ENCODE assay signal across 14 mouse cellular contexts in genomic region chr15:90827816-90828215, GRCm38 (mm10).
DNase-seq lines count a peak whose midpoint lies in the region; ATAC-seq lines count a peak whose summit lies in the region.
"Had no signal": no experiment of that assay in that cellular context is flagged by ENCODE, and none has a peak within 500 bp of the region (broad histone marks: within the 10 kb centered on the region; RNA-seq: fewer than 3 reads in every experiment).

No protein-coding gene starts in this region.

- no peak overlapping the region for H3K9ac ChIP-seq in midbrain, embryonic 14.5 days (replicated peaks; ENCODE audit: low read length)
- H3K9ac ChIP-seq in midbrain, embryonic 16.5 days (ENCODE audit: low read depth, low read length): no peak overlapping the region
- no peak overlapping the region for H3K9ac ChIP-seq in forebrain, embryonic 14.5 days (ENCODE audit: low read length)
- no peak overlapping the region for H3K9ac ChIP-seq in kidney, embryonic 16.5 days (replicated peaks; ENCODE audit: low read length)
- H3K9ac ChIP-seq: limb, embryonic 15.5 days; lung, embryonic 14.5 days had no signal

- no peak overlapping the region for H3K27ac ChIP-seq in midbrain, embryonic 14.5 days (replicated peaks; ENCODE audit: low read depth, low read length)
- no peak overlapping the region for H3K27ac ChIP-seq in midbrain, embryonic 16.5 days (ENCODE audit: low read length)
- no peak overlapping the region for H3K27ac ChIP-seq in forebrain, embryonic 14.5 days (ENCODE audit: low read depth, low read length)
- H3K27ac ChIP-seq in kidney, embryonic 16.5 days (ENCODE audit: low read length): no peak overlapping the region
- H3K27ac ChIP-seq: left cerebral cortex, adult 2 months; limb, embryonic 15.5 days had no signal

- no peak overlapping the region for H3K4me2 ChIP-seq in midbrain, embryonic 14.5 days (ENCODE audit: low read length)
- no peak overlapping the region for H3K4me2 ChIP-seq in midbrain, embryonic 16.5 days (ENCODE audit: low read length)
- H3K4me2 ChIP-seq in forebrain, embryonic 14.5 days (ENCODE audit: low read length): no peak overlapping the region
- no peak overlapping the region for H3K4me2 ChIP-seq in kidney, embryonic 16.5 days (replicated peaks; ENCODE audit: low read depth, low read length)
- H3K4me2 ChIP-seq: limb, embryonic 15.5 days; lung, embryonic 14.5 days; midbrain, embryonic 11.5 days had no signal

- peaks cover 6% of the 10 kb centered on the region; the same call in 1 of the 2 replicates for H3K9me3 ChIP-seq in midbrain, embryonic 14.5 days (ENCODE audit: control insufficient read depth, low read length)
- H3K9me3 ChIP-seq in midbrain, embryonic 16.5 days (replicated peaks; ENCODE audit: control insufficient read depth, low read length, poor library complexity, severe bottlenecking): no peaks in the 10 kb centered on the region
- H3K9me3 ChIP-seq in forebrain, embryonic 14.5 days (replicated peaks; ENCODE audit: control insufficient read depth, low read length): no peaks in the 10 kb centered on the region; the same call in 1 of the 2 replicates
- H3K9me3 ChIP-seq in kidney, embryonic 16.5 days (ENCODE audit: low read length): peaks cover 9% of the 10 kb centered on the region
- H3K9me3 ChIP-seq: limb, embryonic 15.5 days had no signal

- no peak for ATAC-seq in midbrain, embryonic 14.5 days (ENCODE audit: low FRiP score, low TSS enrichment)
- ATAC-seq in midbrain, embryonic 16.5 days: no peak
- peak; percentile 82 for ATAC-seq in forebrain, embryonic 14.5 days
- ATAC-seq in kidney, embryonic 16.5 days (ENCODE audit: low FRiP score, low TSS enrichment): peak; percentile 92

- no peaks in the 10 kb centered on the region for H3K36me3 ChIP-seq in midbrain, embryonic 14.5 days (ENCODE audit: control insufficient read depth, insufficient read depth, low read length)
- H3K36me3 ChIP-seq in midbrain, embryonic 16.5 days (ENCODE audit: control insufficient read depth, insufficient read depth, low read length): no peaks in the 10 kb centered on the region
- no peaks in the 10 kb centered on the region for H3K36me3 ChIP-seq in forebrain, embryonic 14.5 days (ENCODE audit: control insufficient read depth, insufficient read depth, low read length)
- no peaks in the 10 kb centered on the region for H3K36me3 ChIP-seq in kidney, embryonic 16.5 days (ENCODE audit: insufficient read depth, low read length)
- H3K36me3 ChIP-seq: limb, embryonic 15.5 days had no signal

- H3K4me3 ChIP-seq in midbrain, embryonic 14.5 days (replicated peaks; ENCODE audit: low read depth, low read length): no peak overlapping the region
- H3K4me3 ChIP-seq in midbrain, embryonic 16.5 days (ENCODE audit: low read depth, low read length): no peak overlapping the region
- no peak overlapping the region for H3K4me3 ChIP-seq in forebrain, embryonic 14.5 days (ENCODE audit: low read depth, low read length)
- no peak overlapping the region for H3K4me3 ChIP-seq in kidney, embryonic 16.5 days (ENCODE audit: low read length)
- H3K4me3 ChIP-seq: erythroblast, embryonic 14.5 days; left cerebral cortex, adult 2 months; limb, embryonic 15.5 days had no signal

- no peaks in the 10 kb centered on the region for H3K27me3 ChIP-seq in midbrain, embryonic 14.5 days (ENCODE audit: control insufficient read depth, insufficient read depth, low read length)
- no peaks in the 10 kb centered on the region for H3K27me3 ChIP-seq in midbrain, embryonic 16.5 days (ENCODE audit: control insufficient read depth, insufficient read depth, low read depth, low read length)
- no peaks in the 10 kb centered on the region for H3K27me3 ChIP-seq in forebrain, embryonic 14.5 days (replicated peaks; ENCODE audit: control insufficient read depth, insufficient read depth, low read length)
- peaks cover 3% of the 10 kb centered on the region; the same call in 1 of the 2 replicates for H3K27me3 ChIP-seq in kidney, embryonic 16.5 days (ENCODE audit: insufficient read depth, low read length)
- H3K27me3 ChIP-seq: limb, embryonic 15.5 days had no signal

- peak; percentile 30 for DNase-seq in midbrain, embryonic 14.5 days
- DNase-seq in forebrain, embryonic 14.5 days (ENCODE audit: low spot score): peak; percentile 89
- no peak for DNase-seq in c-Kit-positive CD71-positive TER-119-positive erythroid progenitor cells, embryonic 14.5 days (ENCODE audit: low spot score)
- DNase-seq in right cerebral cortex, postnatal 14 days: no peak
- DNase-seq in lung, postnatal 4 days: no peak
- DNase-seq: adrenal gland, adult 8-10 months; cerebellum, postnatal 25 days; lung, embryonic 14.5 days had no signal

- H3K4me1 ChIP-seq in midbrain, embryonic 14.5 days (ENCODE audit: control insufficient read depth, insufficient read depth, low read length): no peaks in the 10 kb centered on the region
- no peaks in the 10 kb centered on the region for H3K4me1 ChIP-seq in midbrain, embryonic 16.5 days (ENCODE audit: control insufficient read depth, insufficient read depth, low read length)
- no peaks in the 10 kb centered on the region for H3K4me1 ChIP-seq in forebrain, embryonic 14.5 days (ENCODE audit: control insufficient read depth, insufficient read depth, low read length)
- peaks cover 9% of the 10 kb centered on the region; the same call in 1 of the 2 replicates for H3K4me1 ChIP-seq in kidney, embryonic 16.5 days (ENCODE audit: insufficient read depth, low read length)
- H3K4me1 ChIP-seq: limb, embryonic 15.5 days had no signal

- WGBS in midbrain, embryonic 14.5 days: 8% methylated on average over 4 of the region's 4 CpGs
- 11% methylated on average over 4 of the region's 4 CpGs for WGBS in midbrain, embryonic 16.5 days
- WGBS in forebrain, embryonic 14.5 days: 3% methylated on average over 4 of the region's 4 CpGs
- WGBS in kidney, embryonic 16.5 days: 8% methylated on average over 4 of the region's 4 CpGs

Comparison
In these comparisons a context has a peak if more than half of its experiments do, and no peak if none do; other contexts are left out.
1. ATAC-seq: peak in forebrain, embryonic 14.5 days (single experiment) and kidney, embryonic 16.5 days (single experiment); none in midbrain, embryonic 14.5 days (single experiment) and midbrain, embryonic 16.5 days (single experiment).
2. DNase-seq: peak in midbrain, embryonic 14.5 days (single experiment) and forebrain, embryonic 14.5 days (single experiment); none in c-Kit-positive CD71-positive TER-119-positive erythroid progenitor cells, embryonic 14.5 days (single experiment), right cerebral cortex, postnatal 14 days (single experiment) and lung, postnatal 4 days (0 of 2).